Mouse (Mus musculus): Measurements from ENCODE around the gene Efna5. TPM values are rescaled to one million over a fixed set of nuclear protein-coding genes. Genes with fewer than 3 reads are reported as not detected.

The Efna5 gene
- polyA plus RNA-seq, 1 experiment: 2.3 TPM

- no peak for DNase-seq
- TF ChIP-seq POLR2A (IDR thresholded peaks at IDR 0.05; ENCODE audit: borderline replicate concordance, extremely low read depth, low read depth, low read length) (no peak), CTCF (IDR thresholded peaks at IDR 0.05; ENCODE audit: insufficient read depth, low read length) (no peak)
- Histone ChIP-seq H3K4me3 (replicated peaks; ENCODE audit: extremely low read depth, low read depth, low read length) (no peak overlapping the region), H3K4me1 (ENCODE audit: control insufficient read depth, insufficient read depth, low read length) (no peaks in the 10 kb centered on the region)
- WGBS: 64% methylated on average over 6 of the region's 6 CpGs
These were observed 74.5 kb downstream of the Efna5 start for GRCm38 (mm10) chr17:62806646-62807045.

- TF ChIP-seq POLR2A (IDR thresholded peaks at IDR 0.05; ENCODE audit: borderline replicate concordance, extremely low read depth, low read depth, low read length) (no peak), CTCF (IDR thresholded peaks at IDR 0.05; ENCODE audit: insufficient read depth, low read length) (no peak)
- no peaks in the 10 kb centered on the region for H3K4me1 ChIP-seq (ENCODE audit: control insufficient read depth, insufficient read depth, low read length)
- 65% methylated on average over 6 of the region's 6 CpGs for WGBS
- no peak for DNase-seq
- no peak overlapping the region for H3K4me3 ChIP-seq (replicated peaks; ENCODE audit: extremely low read depth, low read depth, low read length)
These were observed 78.4 kb downstream of the Efna5 start for GRCm38 (mm10) chr17:62802748-62803147.

- DNase-seq: no peak
- 88% methylated on average over 3 of the region's 3 CpGs for WGBS
- Histone ChIP-seq H3K4me1 (ENCODE audit: control insufficient read depth, insufficient read depth, low read length) (no peaks in the 10 kb centered on the region), H3K4me3 (replicated peaks; ENCODE audit: extremely low read depth, low read depth, low read length) (no peak overlapping the region)
- TF ChIP-seq CTCF (IDR thresholded peaks at IDR 0.05; ENCODE audit: insufficient read depth, low read length) (no peak), POLR2A (IDR thresholded peaks at IDR 0.05; ENCODE audit: borderline replicate concordance, extremely low read depth, low read depth, low read length) (no peak)
These were observed 83.8 kb downstream of the Efna5 start for GRCm38 (mm10) chr17:62797272-62797671.

GRCm38 (mm10) chr17:62789291-62790290 lies 91.5 kb downstream of the Efna5 start:
- no peak for TF ChIP-seq POLR2A (IDR thresholded peaks at IDR 0.05; ENCODE audit: borderline replicate concordance, extremely low read depth, low read depth, low read length)
- no peak for TF ChIP-seq CTCF (IDR thresholded peaks at IDR 0.05; ENCODE audit: insufficient read depth, low read length)
- Histone ChIP-seq H3K4me3 (replicated peaks; ENCODE audit: extremely low read depth, low read depth, low read length) (no peak overlapping the region), H3K4me1 (ENCODE audit: control insufficient read depth, insufficient read depth, low read length) (no peaks in the 10 kb centered on the region)
- no peak for DNase-seq
- 52% methylated on average over 15 of the region's 15 CpGs for WGBS

- 78% methylated on average over 6 of the region's 6 CpGs for WGBS
- TF ChIP-seq POLR2A (IDR thresholded peaks at IDR 0.05; ENCODE audit: borderline replicate concordance, extremely low read depth, low read depth, low read length) (no peak), CTCF (IDR thresholded peaks at IDR 0.05; ENCODE audit: insufficient read depth, low read length) (no peak)
- no peak for DNase-seq
- no peak overlapping the region for H3K4me3 ChIP-seq (replicated peaks; ENCODE audit: extremely low read depth, low read depth, low read length)
- H3K4me1 ChIP-seq (ENCODE audit: control insufficient read depth, insufficient read depth, low read length): no peaks in the 10 kb centered on the region
These were observed 92.3 kb downstream of the Efna5 start for GRCm38 (mm10) chr17:62788783-62789182.

- 66% methylated on average over 3 of the region's 3 CpGs for WGBS
- TF ChIP-seq POLR2A (IDR thresholded peaks at IDR 0.05; ENCODE audit: borderline replicate concordance, extremely low read depth, low read depth, low read length): no peak
- no peak for TF ChIP-seq CTCF (IDR thresholded peaks at IDR 0.05; ENCODE audit: insufficient read depth, low read length)
- H3K4me3 ChIP-seq (replicated peaks; ENCODE audit: extremely low read depth, low read depth, low read length): no peak overlapping the region
These were observed 93.3 kb downstream of the Efna5 start for GRCm38 (mm10) chr17:62787855-62788254.

GRCm38 (mm10) chr17:62786602-62786907 lies 94.6 kb downstream of the Efna5 start:
- no peak for TF ChIP-seq POLR2A (IDR thresholded peaks at IDR 0.05; ENCODE audit: borderline replicate concordance, extremely low read depth, low read depth, low read length)
- TF ChIP-seq CTCF (IDR thresholded peaks at IDR 0.05; ENCODE audit: insufficient read depth, low read length): no peak
- Histone ChIP-seq H3K4me1 (ENCODE audit: control insufficient read depth, insufficient read depth, low read length) (no peaks in the 10 kb centered on the region; the same call in 1 of the 2 replicates), H3K4me3 (replicated peaks; ENCODE audit: extremely low read depth, low read depth, low read length) (no peak overlapping the region)
- WGBS: 80% methylated on average over 7 of the region's 7 CpGs
- DNase-seq: no peak

More at GRCm38 (mm10) chr17:62787855-62788254, 93.3 kb downstream of the Efna5 start:
- no peak for DNase-seq
- H3K4me1 ChIP-seq (ENCODE audit: control insufficient read depth, insufficient read depth, low read length): no peaks in the 10 kb centered on the region; the same call in 1 of the 2 replicates

GRCm38 (mm10) chr17:62785781-62786601 lies 95.1 kb downstream of the Efna5 start:
- TF ChIP-seq POLR2A (IDR thresholded peaks at IDR 0.05; ENCODE audit: borderline replicate concordance, extremely low read depth, low read depth, low read length) (no peak), CTCF (IDR thresholded peaks at IDR 0.05; ENCODE audit: insufficient read depth, low read length) (no peak)
- 69% methylated on average over 4 of the region's 4 CpGs for WGBS

More at GRCm38 (mm10) chr17:62785781-62786601, 95.1 kb downstream of the Efna5 start:
- no peaks in the 10 kb centered on the region; the same call in 1 of the 2 replicates for H3K4me1 ChIP-seq (ENCODE audit: control insufficient read depth, insufficient read depth, low read length)
- no peak overlapping the region for H3K4me3 ChIP-seq (replicated peaks; ENCODE audit: extremely low read depth, low read depth, low read length)
- no peak for DNase-seq
